Mouse (Mus musculus) bone marrow, adult 2 months (tissue): Measurements from ENCODE around the gene 1700025G04Rik.

Experiments used
- CTCF ChIP-seq: fragments of 200-500 bp; IDR thresholded peaks from 2 replicates; pipeline ENCODE4 v1.5.1; 2011; ENCODE audit warnings: low read length, control low read depth; ENCODE audit not compliant: control insufficient read depth, insufficient read depth
- POLR2A ChIP-seq: fragments of 200-500 bp; IDR thresholded peaks from 2 replicates; pipeline ENCODE4 v1.6.1; 2011; ENCODE audit warnings: low read depth, mild to moderate bottlenecking, control low read depth, low read length, borderline replicate concordance; ENCODE audit not compliant: control insufficient read depth

DNA sequence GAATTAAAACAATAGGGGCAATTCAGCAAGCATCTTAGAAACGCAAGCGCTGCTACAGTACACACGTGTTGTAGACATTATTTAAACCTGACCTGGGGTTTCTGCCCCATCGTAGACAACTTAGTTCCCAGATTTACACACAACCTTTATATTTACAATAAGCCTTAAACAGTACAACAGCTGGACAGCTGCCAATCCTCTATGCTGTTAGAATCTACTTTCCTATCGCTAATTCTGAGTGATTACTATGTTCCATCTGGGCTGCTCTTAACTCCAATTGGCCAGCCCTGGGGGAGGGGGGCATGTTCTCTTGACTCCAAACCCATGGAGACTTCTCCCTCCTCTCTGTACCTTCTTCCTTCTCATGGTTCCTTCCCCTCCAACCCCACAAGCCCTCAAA is 11.8 kb upstream of the 1700025G04Rik start:
- TF ChIP-seq CTCF (no peak), POLR2A (no peak)
